Mouse (Mus musculus) intestine, embryonic 14.5 days (tissue): ENCODE measurements around the gene Aox3. TPM values are rescaled to one million over a fixed set of nuclear protein-coding genes. Genes with fewer than 3 reads are reported as not detected.

ENCODE experiments used
- ATAC-seq: fragments of 200-750 bp; cut with Nextera tagmentation; replicated peaks from 2 replicates; pipeline ENCODE4 v1.8.0; 2017; ENCODE audit warnings: low read depth, moderate number of reproducible peaks, moderate TSS enrichment, moderate library complexity; ENCODE audit not compliant: low FRiP score, low TSS enrichment
- DNase-seq: peaks from one replicate; pipeline ENCODE4 v3.0.0-alpha.2; 2018; ENCODE audit warnings: low spot score
- H3K27ac ChIP-seq: fragments of 300-500 bp; sonication (generic); 2 replicates; pipeline ENCODE4 v1.5.1; 2014; ENCODE audit warnings: low read depth, mild to moderate bottlenecking, control low read depth
- H3K27me3 ChIP-seq: fragments of 300-500 bp; sonication (generic); replicated peaks from 2 replicates; pipeline ENCODE4 v1.6.1; 2014; ENCODE audit warnings: low read length, control low read depth; ENCODE audit not compliant: control insufficient read depth, insufficient read depth
- H3K36me3 ChIP-seq: fragments of 300-500 bp; sonication (generic); 2 replicates; pipeline ENCODE4 v1.6.1; 2014; ENCODE audit warnings: low read length, control low read depth; ENCODE audit not compliant: control insufficient read depth, insufficient read depth
- H3K4me1 ChIP-seq: fragments of 300-500 bp; sonication (generic); replicated peaks from 2 replicates; pipeline ENCODE4 v1.6.1; 2014; ENCODE audit warnings: low read length, control low read depth, mixed read lengths; ENCODE audit not compliant: control insufficient read depth, insufficient read depth
- H3K4me2 ChIP-seq: fragments of 300-500 bp; sonication (generic); 2 replicates; pipeline ENCODE4 v1.6.1; 2014; ENCODE audit warnings: low read length
- H3K4me3 ChIP-seq: fragments of 300-500 bp; sonication (generic); 2 replicates; pipeline ENCODE4 v1.5.1; 2014; ENCODE audit warnings: low read depth, low read length, control low read depth, mixed read lengths
- H3K9ac ChIP-seq: fragments of 300-500 bp; sonication (generic); 2 replicates; pipeline ENCODE4 v1.6.1; 2014; ENCODE audit warnings: mild to moderate bottlenecking, low read length
- H3K9me3 ChIP-seq: fragments of 300-500 bp; sonication (generic); 2 replicates; pipeline ENCODE4 v1.6.1; 2016; ENCODE audit warnings: low read length, control low read depth; ENCODE audit not compliant: control insufficient read depth
- WGBS: fragments of 180-500 bp; shearing (Covaris S2); extraction: QIAGEN DNeasy Blood & Tissue Kit; methylation state at CpG from one replicate; pipeline ENCODE4 v1.1.7; 2014; 5-methylcytosine and 5-hydroxymethylcytosine counted together
- polyA plus RNA-seq: library from polyadenylated mRNA; unstranded; fragments of >200 nt; fragmentation: Nextera tagmentation; extraction: Ambion mirVana; gene quantifications from 2 replicates; pipeline ENCODE4 v1.2.1, GENCODE M21; 2014

Aox3 gene
- polyA plus RNA-seq, 1 experiment from 2014 or later = 0.42 TPM

DNA sequence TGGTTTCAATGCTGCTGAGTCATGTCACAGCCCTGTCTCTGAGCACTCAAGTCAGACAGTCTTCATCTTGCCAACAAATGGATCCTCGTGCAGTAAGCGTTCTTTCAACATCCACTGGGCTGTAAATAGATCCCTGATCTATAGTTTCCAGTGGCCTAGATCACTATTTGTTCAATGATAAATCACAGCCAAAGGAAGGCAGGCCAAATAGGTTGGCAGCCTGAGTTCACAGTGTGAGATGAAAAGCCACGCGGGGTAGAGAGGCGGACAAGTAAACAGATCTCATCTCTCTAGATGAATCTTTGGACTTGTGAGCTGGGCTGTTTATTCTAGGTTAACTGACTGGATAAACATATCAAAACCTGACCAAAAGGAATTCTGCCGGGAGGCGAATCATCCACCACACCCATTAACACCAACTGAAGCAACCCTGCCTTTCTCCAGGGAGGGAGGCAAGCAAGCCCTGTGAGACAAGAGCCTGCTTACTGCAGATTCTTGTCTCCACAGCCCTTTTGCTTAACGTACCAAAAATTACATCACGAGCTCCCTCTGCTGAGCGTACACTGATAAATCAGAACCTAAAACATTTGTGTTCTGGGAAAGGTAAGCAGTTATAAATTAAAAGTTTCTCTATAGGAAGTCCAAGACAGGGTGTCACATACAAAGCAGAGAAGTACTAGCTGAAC is 31.6 kb downstream of the Aox3 start:
- no peak overlapping the region for H3K9ac ChIP-seq
- H3K4me3 ChIP-seq = no peak overlapping the region
- no peaks in the 10 kb centered on the region for H3K9me3 ChIP-seq
- no peaks in the 10 kb centered on the region for H3K27me3 ChIP-seq
- 18% methylated on average over 10 of the region's 10 CpGs for WGBS
- H3K4me1 ChIP-seq = peaks cover 4% of the 10 kb centered on the region; the same call in 1 of the 2 replicates
- ATAC-seq (no peak), DNase-seq (peak; percentile 60)
- no peak overlapping the region for H3K27ac ChIP-seq
- no peaks in the 10 kb centered on the region for H3K36me3 ChIP-seq
- H3K4me2 ChIP-seq = peak overlapping the region; percentile 20; the same call in 1 of the 2 replicates

GRCm38 (mm10) chr1:58146026-58146425 is 33.1 kb downstream of the Aox3 start:
- H3K36me3 ChIP-seq = no peaks in the 10 kb centered on the region
- H3K9ac ChIP-seq = no peak overlapping the region
- DNase-seq (no peak), ATAC-seq (no peak)
- H3K4me2 ChIP-seq = no peak overlapping the region
- H3K27ac ChIP-seq = no peak overlapping the region
- no peaks in the 10 kb centered on the region for H3K9me3 ChIP-seq
- H3K4me3 ChIP-seq = no peak overlapping the region
- peaks cover 4% of the 10 kb centered on the region; the same call in 1 of the 2 replicates for H3K4me1 ChIP-seq
- H3K27me3 ChIP-seq = no peaks in the 10 kb centered on the region
- WGBS = 86% methylated on average over 10 of the region's 10 CpGs

DNA sequence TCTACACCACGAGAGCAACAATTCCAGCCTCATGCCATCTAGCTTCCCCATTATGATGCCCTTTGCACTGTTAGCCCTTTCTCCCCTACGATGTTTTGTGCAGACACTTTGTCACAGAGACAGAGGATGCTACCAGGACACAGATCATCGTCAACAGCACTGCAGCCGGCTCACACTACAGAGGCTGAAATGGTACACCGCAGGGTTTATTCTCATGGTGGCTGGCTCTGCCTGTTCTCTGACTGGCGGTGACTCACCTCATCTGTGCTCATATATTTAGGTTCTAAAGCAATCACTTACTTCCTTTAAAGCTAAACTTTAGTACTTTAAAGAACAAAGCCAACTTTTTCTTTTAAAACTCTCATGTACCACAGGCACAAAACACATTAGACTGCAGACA is 34.8 kb downstream of the Aox3 start:
- Histone ChIP-seq H3K4me1 (peaks cover 4% of the 10 kb centered on the region; the same call in 1 of the 2 replicates), H3K36me3 (no peaks in the 10 kb centered on the region), H3K9me3 (no peaks in the 10 kb centered on the region), H3K9ac (no peak overlapping the region), H3K4me3 (no peak overlapping the region), H3K4me2 (no peak overlapping the region), H3K27ac (no peak overlapping the region), H3K27me3 (no peaks in the 10 kb centered on the region)
- ATAC-seq (no peak), DNase-seq (peak; percentile 33)
- WGBS = 70% methylated on average over 6 of the region's 6 CpGs

GRCm38 (mm10) chr1:58152247-58152646 is 39.3 kb downstream of the Aox3 start:
- no peak overlapping the region for H3K4me2 ChIP-seq
- no peak overlapping the region for H3K4me3 ChIP-seq
- H3K9ac ChIP-seq = no peak overlapping the region
- no peak for ATAC-seq
- 63% methylated on average over 8 of the region's 8 CpGs for WGBS
- H3K27me3 ChIP-seq = no peaks in the 10 kb centered on the region
- H3K27ac ChIP-seq = no peak overlapping the region
- no peaks in the 10 kb centered on the region for H3K36me3 ChIP-seq
- no peaks in the 10 kb centered on the region for H3K4me1 ChIP-seq
- H3K9me3 ChIP-seq = no peaks in the 10 kb centered on the region
- no peak for DNase-seq

DNA sequence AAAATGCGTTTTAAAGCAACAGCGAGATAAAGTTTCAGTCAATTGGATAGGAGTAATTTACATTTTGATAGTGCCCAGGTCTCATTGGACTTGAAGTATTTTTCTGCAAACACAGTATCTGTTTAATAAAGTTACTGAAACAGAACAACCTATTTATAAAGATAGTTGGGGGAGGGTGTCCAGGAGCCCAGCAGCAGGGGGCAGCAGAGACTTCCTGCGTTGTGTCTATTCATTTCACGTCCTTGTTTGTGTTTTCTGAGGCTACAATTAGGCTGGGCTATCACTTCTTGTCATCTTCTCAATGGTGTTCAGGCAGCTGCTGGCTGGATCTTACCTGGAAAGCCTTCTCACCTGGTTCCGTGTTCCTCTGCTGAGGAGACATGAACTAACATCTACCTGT is 43.8 kb downstream of the Aox3 start:
- ATAC-seq = no peak
- H3K4me3 ChIP-seq = no peak overlapping the region
- H3K9ac ChIP-seq = no peak overlapping the region
- H3K4me2 ChIP-seq = no peak overlapping the region
- H3K36me3 ChIP-seq = no peaks in the 10 kb centered on the region
- no peaks in the 10 kb centered on the region for H3K9me3 ChIP-seq
- DNase-seq = peak; percentile 80
- H3K27ac ChIP-seq = no peak overlapping the region
- WGBS = 49% methylated on average over 5 of the region's 5 CpGs
- H3K27me3 ChIP-seq = no peaks in the 10 kb centered on the region
- H3K4me1 ChIP-seq = no peaks in the 10 kb centered on the region

DNA sequence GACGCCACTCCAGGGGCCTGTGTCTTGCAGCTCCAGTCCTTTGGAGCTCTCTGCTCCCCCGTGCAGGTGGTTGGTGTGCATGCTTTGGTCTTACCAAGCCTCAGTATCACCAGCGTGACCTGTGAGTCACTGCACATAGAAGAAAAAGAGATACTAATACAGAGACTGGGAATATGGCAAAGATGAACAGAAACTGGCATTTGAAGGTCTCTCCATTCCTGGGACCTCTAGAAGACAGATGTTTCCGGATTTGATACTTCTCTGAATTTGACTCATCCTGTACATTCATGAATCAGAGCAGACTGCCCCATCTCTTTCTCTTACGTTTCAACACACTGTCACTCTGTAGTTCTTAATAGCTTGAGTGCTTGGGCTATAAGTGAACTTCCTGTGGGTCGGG is 57.0 kb downstream of the Aox3 start:
- WGBS = 73% methylated on average over 6 of the region's 6 CpGs

GRCm38 (mm10) chr1:58188514-58189175 is 75.7 kb downstream of the Aox3 start:
- Histone ChIP-seq H3K36me3 (no peaks in the 10 kb centered on the region), H3K27me3 (no peaks in the 10 kb centered on the region), H3K9ac (no peak overlapping the region), H3K4me3 (no peak overlapping the region), H3K4me1 (no peaks in the 10 kb centered on the region), H3K4me2 (no peak overlapping the region), H3K27ac (no peak overlapping the region), H3K9me3 (no peaks in the 10 kb centered on the region)
- no peak for DNase-seq
- no peak for ATAC-seq
- 55% methylated on average over 5 of the region's 5 CpGs for WGBS

More for the DNA sequence above, 57.0 kb downstream of the Aox3 start:
- no peak overlapping the region for H3K9ac ChIP-seq
- no peaks in the 10 kb centered on the region for H3K4me1 ChIP-seq
- no peak overlapping the region for H3K4me2 ChIP-seq
- no peaks in the 10 kb centered on the region for H3K36me3 ChIP-seq
- DNase-seq (no peak), ATAC-seq (no peak)
- no peaks in the 10 kb centered on the region for H3K27me3 ChIP-seq
- no peak overlapping the region for H3K27ac ChIP-seq
- no peak overlapping the region for H3K4me3 ChIP-seq
- H3K9me3 ChIP-seq = no peaks in the 10 kb centered on the region

GRCm38 (mm10) chr1:58194317-58194716 is 81.4 kb downstream of the Aox3 start:
- Histone ChIP-seq H3K4me2 (no peak overlapping the region), H3K9me3 (no peaks in the 10 kb centered on the region), H3K4me3 (no peak overlapping the region), H3K4me1 (no peaks in the 10 kb centered on the region; the same call in 1 of the 2 replicates), H3K9ac (no peak overlapping the region), H3K27me3 (no peaks in the 10 kb centered on the region), H3K27ac (no peak overlapping the region), H3K36me3 (no peaks in the 10 kb centered on the region)
- DNase-seq = no peak
- 77% methylated on average over 12 of the region's 12 CpGs for WGBS
- ATAC-seq = no peak
